Mouse (Mus musculus) v-Abl transformed pro-B cells (cell line): ENCODE data around the gene Ankrd6.

Experiments
- in situ Hi-C, 2 experiments: fragments of 400-800 bp; cut with MboI; formaldehyde crosslinking; loops; one replicate each; pipeline ENCODE4 v1.15.1; 2025; ENCODE audit not compliant: unreplicated experiment in 2 of 2

The Ankrd6 gene

GRCm38 (mm10) chr4:32862751-32863446 is 87.7 kb downstream of the Ankrd6 start:
- in situ Hi-C loops: no loop called here

DNA sequence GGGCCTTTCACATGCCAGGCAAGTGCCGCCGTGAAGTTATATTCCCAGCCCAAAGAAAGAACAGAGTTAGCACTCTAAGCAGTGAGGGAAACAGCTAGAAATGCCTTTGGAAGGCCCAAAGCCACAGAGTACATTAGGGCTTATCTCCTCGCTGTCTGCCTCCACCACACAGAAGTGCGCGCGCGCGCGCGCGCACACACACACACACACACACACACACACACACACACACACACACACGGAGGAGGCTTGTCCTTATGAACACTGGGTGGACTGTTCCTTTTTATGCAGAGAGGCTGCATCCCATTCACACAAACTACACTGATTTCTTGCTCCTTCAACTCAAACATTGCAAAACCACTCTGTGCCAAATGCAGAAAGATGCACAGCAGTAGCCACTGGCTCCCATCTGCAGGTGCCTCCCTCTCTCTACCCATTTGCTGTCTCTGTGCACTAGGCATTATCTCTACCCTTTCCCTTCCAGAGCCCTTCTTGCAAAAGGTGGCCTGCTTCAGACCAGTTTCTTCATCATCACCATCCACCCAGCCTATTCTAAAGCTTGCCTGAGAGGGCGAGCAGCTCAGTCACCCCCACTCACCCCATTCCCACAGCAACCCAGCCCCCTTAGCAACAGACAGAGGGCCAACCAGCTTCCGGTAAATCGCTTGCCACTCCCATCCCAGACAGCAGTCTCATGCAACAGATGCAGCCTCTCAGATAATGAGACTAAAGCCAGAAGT is 88.5 kb downstream of the Ankrd6 start:
- in situ Hi-C loops: no loop called here

GRCm38 (mm10) chr4:32860184-32860965 is 90.3 kb downstream of the Ankrd6 start:
- in situ Hi-C loops: no loop called here

DNA sequence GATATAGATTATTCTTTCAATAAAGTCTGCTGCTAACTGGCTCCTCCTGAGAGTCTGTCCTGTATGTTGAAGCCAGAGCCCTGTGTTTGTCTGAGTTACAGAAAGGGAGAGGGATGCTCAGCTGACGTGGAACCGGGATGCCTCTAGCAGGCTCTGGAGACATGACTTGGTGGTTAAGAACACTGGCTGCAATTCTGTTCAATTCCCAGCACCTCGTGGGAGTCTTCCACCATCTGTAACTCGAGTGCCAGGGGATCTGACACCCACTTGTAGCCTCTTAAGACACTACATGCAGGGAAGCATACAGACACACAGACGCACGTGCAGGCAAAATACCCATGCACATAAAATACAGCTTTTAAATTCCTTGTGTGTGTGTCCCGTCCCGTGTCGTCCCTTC is 95.1 kb downstream of the Ankrd6 start:
- in situ Hi-C loops: no loop called here

- in situ Hi-C loops: loop anchor here in 1 of 2 experiments (5.0 kb wide), 2 partner anchors 97 to 162 kb away; partner anchors contain the start of gene Ankrd6
These were observed 95.7 kb downstream of the Ankrd6 start for GRCm38 (mm10) chr4:32854956-32855355.

DNA sequence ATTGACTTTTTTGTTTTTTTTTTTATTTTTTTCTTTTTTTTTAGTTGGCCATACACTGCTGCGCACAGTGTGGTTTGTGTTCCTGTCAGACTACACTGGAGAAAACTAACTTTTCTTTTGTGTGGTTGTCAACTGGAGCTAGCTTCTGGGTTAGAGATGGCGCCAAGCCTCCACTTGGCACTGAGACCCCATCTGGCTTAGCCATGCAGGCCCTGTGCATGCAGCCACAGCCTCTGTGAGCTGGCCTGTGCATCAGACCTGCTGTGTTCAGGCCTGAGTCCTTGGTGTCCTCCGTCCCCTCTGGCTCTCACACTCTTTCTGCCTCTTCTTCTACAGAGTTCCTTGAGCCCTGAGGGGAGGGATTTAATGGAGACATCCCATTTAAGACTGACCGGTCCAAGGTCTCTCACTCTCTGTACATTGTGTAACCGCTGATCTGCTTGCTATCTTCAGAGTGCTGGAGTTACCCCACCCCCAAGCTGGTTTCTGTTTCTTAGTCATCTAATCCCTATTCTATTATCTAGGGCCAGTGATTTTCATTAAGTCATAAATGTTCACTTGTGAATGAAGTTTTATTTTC is 96.9 kb downstream of the Ankrd6 start:
- in situ Hi-C loops: loop anchor here in 1 of 2 experiments (5.0 kb wide), 2 partner anchors 99 to 164 kb away; partner anchors contain the start of gene Ankrd6

- in situ Hi-C loops: loop anchor here in 1 of 2 experiments (5.0 kb wide), 2 partner anchors 99 to 164 kb away; partner anchors contain the start of gene Ankrd6
These were observed 97.8 kb downstream of the Ankrd6 start for GRCm38 (mm10) chr4:32852819-32853218.

GRCm38 (mm10) chr4:32852294-32852693 is 98.3 kb downstream of the Ankrd6 start:
- in situ Hi-C loops: loop anchor here in 1 of 2 experiments (5.0 kb wide), 2 partner anchors 100 to 165 kb away; partner anchors contain the start of gene Ankrd6

DNA sequence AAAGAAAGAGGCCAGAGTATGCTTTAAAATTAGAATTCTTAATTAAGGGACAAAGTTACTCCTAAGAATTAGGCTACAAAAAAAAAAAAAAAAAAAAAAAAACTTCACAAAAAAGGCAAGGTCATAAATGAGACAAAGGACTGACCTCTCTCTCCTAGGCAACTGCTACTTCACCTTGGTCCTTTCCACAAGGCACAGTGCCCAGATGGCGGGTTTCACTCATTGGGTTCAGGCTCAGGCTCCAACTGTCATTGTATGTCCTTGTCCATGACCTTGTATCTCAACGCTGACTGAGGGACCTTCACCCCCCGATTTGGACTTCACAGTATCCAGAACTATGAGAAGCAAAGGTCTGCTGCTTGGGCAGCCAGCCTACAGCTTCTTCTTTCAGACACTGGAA is 112.2 kb downstream of the Ankrd6 start:
- in situ Hi-C loops: no loop called here

- in situ Hi-C loops: no loop called here
These were observed 114.6 kb downstream of the Ankrd6 start for GRCm38 (mm10) chr4:32836071-32836470.

DNA sequence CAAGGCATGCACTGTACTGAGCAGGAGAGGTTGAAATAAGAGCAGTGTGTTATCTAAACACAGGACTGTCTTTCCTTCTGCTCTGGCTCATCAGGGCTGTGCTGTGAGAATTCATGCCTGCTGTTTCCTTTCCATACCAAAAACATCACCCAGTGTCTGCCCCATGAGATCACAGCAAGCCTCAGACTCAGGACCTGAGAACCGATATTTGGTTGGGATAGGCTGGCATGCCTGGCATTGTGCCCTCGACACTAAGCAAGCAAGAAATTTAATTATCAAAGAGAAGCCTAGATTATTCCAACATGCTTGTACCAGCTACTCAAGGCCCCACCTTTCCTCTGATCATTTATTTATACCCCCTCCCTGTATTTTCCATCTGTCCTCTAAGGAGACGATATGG is 116.1 kb downstream of the Ankrd6 start:
- in situ Hi-C loops: no loop called here

DNA sequence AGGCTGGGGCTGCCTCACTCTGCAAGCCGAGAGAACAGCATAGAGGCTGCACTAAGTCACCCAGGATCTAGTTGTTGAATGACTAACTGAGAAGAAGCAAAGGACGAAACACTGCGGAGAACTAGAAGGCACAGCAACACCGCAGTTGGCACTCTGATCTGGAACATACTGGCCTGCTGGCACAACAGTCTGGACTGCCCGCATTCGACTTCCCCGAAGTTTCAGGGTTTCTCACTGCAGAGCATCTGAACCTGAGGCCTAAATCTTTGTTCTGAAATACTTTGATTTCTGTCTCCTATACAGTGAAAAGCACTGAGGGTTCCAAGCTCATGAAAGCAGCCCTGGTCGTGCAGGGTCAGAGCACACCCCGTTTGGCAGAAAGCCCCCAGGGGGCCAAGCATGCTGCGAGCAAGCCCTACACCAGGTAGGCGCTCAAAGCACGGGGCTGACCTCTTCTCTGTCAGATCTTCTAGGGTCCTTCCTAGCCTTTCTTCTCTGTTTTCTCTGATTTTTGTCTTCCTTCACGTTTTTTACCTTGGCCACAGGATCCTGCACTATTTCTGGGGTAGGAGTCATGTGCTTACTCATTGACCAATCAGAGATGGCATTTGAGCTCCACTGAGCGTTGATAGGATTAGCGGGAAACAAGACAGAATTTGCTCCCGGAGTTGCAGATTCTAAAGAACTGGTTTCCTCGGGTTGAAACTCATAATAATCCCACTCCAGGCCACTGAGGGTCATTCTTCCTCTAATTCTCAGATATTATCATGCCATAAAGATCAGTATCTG is 117.0 kb downstream of the Ankrd6 start:
- in situ Hi-C loops: no loop called here

- in situ Hi-C loops: no loop called here
These were observed 121.3 kb downstream of the Ankrd6 start for GRCm38 (mm10) chr4:32829316-32829715.

GRCm38 (mm10) chr4:32828385-32829077 is 122.1 kb downstream of the Ankrd6 start:
- in situ Hi-C loops: no loop called here

DNA sequence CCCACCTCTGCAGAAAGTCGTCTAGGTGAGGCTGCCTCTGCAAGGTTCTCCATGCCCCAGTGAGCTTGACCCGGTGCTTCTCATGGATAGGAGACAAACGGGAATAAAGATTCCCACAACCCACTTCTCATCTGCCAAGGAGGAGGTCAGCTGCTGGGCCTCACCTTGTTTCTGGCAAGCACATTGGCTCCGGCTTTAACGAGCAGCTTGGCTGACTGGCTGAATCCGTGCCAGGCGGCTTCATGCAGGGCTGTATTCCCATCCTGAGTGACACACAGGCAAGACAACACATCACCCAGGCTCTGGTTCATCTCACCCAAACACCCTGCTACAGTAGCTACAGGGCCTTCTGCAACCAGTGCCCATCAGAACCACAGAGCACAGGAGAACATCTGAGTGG is 123.7 kb downstream of the Ankrd6 start:
- in situ Hi-C loops: no loop called here

- in situ Hi-C loops: no loop called here
These were observed 126.4 kb downstream of the Ankrd6 start for GRCm38 (mm10) chr4:32824254-32824653.

DNA sequence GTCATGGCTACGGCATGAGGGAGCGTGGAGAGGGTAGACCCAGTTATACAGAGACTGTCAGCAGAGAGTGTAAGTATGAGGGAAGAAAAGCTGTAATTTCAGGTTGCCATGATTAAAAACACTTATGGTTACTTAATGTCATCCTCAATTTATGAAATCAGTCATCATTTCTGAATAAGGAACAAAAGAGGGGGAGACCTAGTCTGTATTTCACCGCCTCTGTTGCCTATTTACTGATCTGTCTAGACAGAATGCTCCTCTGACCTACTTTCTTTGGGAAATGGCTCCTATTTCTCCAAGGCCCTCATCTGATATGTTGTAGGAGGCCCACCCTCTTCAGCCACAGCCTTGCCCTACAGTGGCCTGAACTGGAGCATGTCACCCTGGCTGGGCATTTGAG is 130.0 kb downstream of the Ankrd6 start:
- in situ Hi-C loops: no loop called here

GRCm38 (mm10) chr4:32817478-32817877 is 133.2 kb downstream of the Ankrd6 start:
- in situ Hi-C loops: no loop called here

GRCm38 (mm10) chr4:32800577-32801170 is 150.0 kb downstream of the Ankrd6 start:
- in situ Hi-C loops: no loop called here
